Mouse (Mus musculus) heart, embryonic 12.5 days (tissue): ENCODE measurements around the gene Wdr90. TPM values are rescaled to one million over a fixed set of nuclear protein-coding genes. Genes with fewer than 3 reads are reported as not detected.
"Not testable (repeated sequence)": the region's sequence is repeated elsewhere in the genome, so short reads cannot be mapped to it uniquely, and the experiment has no call there.

Source experiments
- ATAC-seq: fragments of 200-750 bp; cut with Nextera tagmentation; 2 replicates; pipeline ENCODE4 v1.8.0; 2017; ENCODE audit warnings: moderate TSS enrichment, moderate library complexity; ENCODE audit not compliant: insufficient number of reproducible peaks, low FRiP score
- H3K27ac ChIP-seq: fragments of 300-500 bp; sonication (generic); 2 replicates; pipeline ENCODE4 v1.5.1; 2016; ENCODE audit warnings: mild to moderate bottlenecking, moderate library complexity; ENCODE audit not compliant: poor library complexity, severe bottlenecking
- H3K27me3 ChIP-seq: fragments of 300-500 bp; sonication (generic); replicated peaks from 2 replicates; pipeline ENCODE4 v1.6.1; 2016; ENCODE audit warnings: mild to moderate bottlenecking, moderate library complexity
- H3K36me3 ChIP-seq: fragments of 300-500 bp; sonication (generic); 2 replicates; pipeline ENCODE4 v1.6.1; 2016; ENCODE audit warnings: mild to moderate bottlenecking, moderate library complexity
- H3K4me1 ChIP-seq: fragments of 300-500 bp; sonication (generic); replicated peaks from 2 replicates; pipeline ENCODE4 v1.6.1; 2016; ENCODE audit warnings: mild to moderate bottlenecking
- H3K4me2 ChIP-seq: fragments of 300-500 bp; sonication (generic); 2 replicates; pipeline ENCODE4 v1.6.1; 2016; ENCODE audit warnings: mild to moderate bottlenecking, moderate library complexity
- H3K4me3 ChIP-seq: fragments of 300-500 bp; sonication (generic); 2 replicates; pipeline ENCODE4 v1.5.1; 2016; ENCODE audit warnings: mild to moderate bottlenecking
- H3K9ac ChIP-seq: fragments of 300-500 bp; sonication (generic); 2 replicates; pipeline ENCODE4 v1.6.1; 2016; ENCODE audit warnings: mild to moderate bottlenecking, moderate library complexity
- H3K9me3 ChIP-seq: fragments of 300-500 bp; sonication (generic); replicated peaks from 2 replicates; pipeline ENCODE4 v1.6.1; 2016; ENCODE audit warnings: mild to moderate bottlenecking, moderate library complexity
- WGBS: fragments of 180-500 bp; shearing (Covaris S2); methylation state at CpG from one replicate; pipeline ENCODE4 v1.1.7; 2016; 5-methylcytosine and 5-hydroxymethylcytosine counted together
- polyA plus RNA-seq: library from polyadenylated mRNA; unstranded; fragments of >200 nt; fragmentation: Nextera tagmentation; extraction: Ambion mirVana; gene quantifications from 2 replicates; pipeline ENCODE4 v1.2.1, GENCODE M21; 2016

Gene Wdr90
- polyA plus RNA-seq, 1 experiment from 2014 or later = 18.4 TPM

GRCm38 (mm10) chr17:25877025-25877424, 15.7 kb upstream of the Wdr90 start:
- H3K27ac ChIP-seq = no peak overlapping the region
- no peak overlapping the region for H3K9ac ChIP-seq
- ATAC-seq = no peak
- no peaks in the 10 kb centered on the region for H3K9me3 ChIP-seq
- WGBS = 73% methylated on average over 3 of the region's 3 CpGs
- no peaks in the 10 kb centered on the region for H3K27me3 ChIP-seq
- H3K4me2 ChIP-seq = no peak overlapping the region
- peaks cover 44% of the 10 kb centered on the region for H3K4me1 ChIP-seq
- H3K36me3 ChIP-seq = peaks cover 23% of the 10 kb centered on the region
- H3K4me3 ChIP-seq = no peak overlapping the region

GRCm38 (mm10) chr17:25876347-25876915, 15.1 kb upstream of the Wdr90 start:
- H3K4me2 ChIP-seq = peak overlapping the region; percentile 94
- no peaks in the 10 kb centered on the region for H3K27me3 ChIP-seq
- no peak overlapping the region for H3K27ac ChIP-seq
- peak overlapping the region; percentile 83 for H3K9ac ChIP-seq
- 73% methylated on average over 10 of the region's 10 CpGs for WGBS
- H3K36me3 ChIP-seq = peaks cover 22% of the 10 kb centered on the region
- H3K4me1 ChIP-seq = peaks cover 39% of the 10 kb centered on the region
- no peak for ATAC-seq
- H3K9me3 ChIP-seq = no peaks in the 10 kb centered on the region
- H3K4me3 ChIP-seq = peak overlapping the region; percentile 88

GRCm38 (mm10) chr17:25875171-25876136, 14.2 kb upstream of the Wdr90 start:
- Histone ChIP-seq H3K27ac (peak overlapping the region; percentile 87), H3K36me3 (peaks cover 22% of the 10 kb centered on the region), H3K9ac (peak overlapping the region; percentile 83), H3K27me3 (no peaks in the 10 kb centered on the region), H3K9me3 (no peaks in the 10 kb centered on the region), H3K4me2 (peak overlapping the region; percentile 94), H3K4me1 (peaks cover 30% of the 10 kb centered on the region), H3K4me3 (peak overlapping the region; percentile 88)
- peak; percentile 88 for ATAC-seq
- 1% methylated on average over 59 of the region's 59 CpGs for WGBS

- Histone ChIP-seq H3K4me2 (peak within 1 kb of the TSS; percentile 94), H3K36me3 (peaks cover 21% of the 10 kb centered on the region), H3K27ac (peak within 1 kb of the TSS; percentile 87), H3K4me3 (peak within 1 kb of the TSS; percentile 88), H3K27me3 (no peaks in the 10 kb centered on the region), H3K4me1 (peaks cover 25% of the 10 kb centered on the region), H3K9ac (peak within 1 kb of the TSS; percentile 83), H3K9me3 (no peaks in the 10 kb centered on the region)
- WGBS = under 1% methylated on average over 25 of the region's 25 CpGs
- peak; percentile 78 for ATAC-seq
Measured at GRCm38 (mm10) chr17:25874721-25875170, 13.4 kb upstream of the Wdr90 start, which contains the start of gene Mettl26. TSS of gene Mettl26 (plus strand) at chr17:25875074.

- H3K9me3 ChIP-seq = no peaks in the 10 kb centered on the region
- H3K27ac ChIP-seq = peak overlapping the region; percentile 87
- peaks cover 17% of the 10 kb centered on the region for H3K36me3 ChIP-seq
- peaks cover 25% of the 10 kb centered on the region for H3K4me1 ChIP-seq
- no peaks in the 10 kb centered on the region for H3K27me3 ChIP-seq
- 9% methylated on average over 14 of the region's 14 CpGs for WGBS
- H3K4me3 ChIP-seq = peak overlapping the region; percentile 88
- peak overlapping the region; percentile 83 for H3K9ac ChIP-seq
- peak overlapping the region; percentile 94 for H3K4me2 ChIP-seq
- no peak for ATAC-seq
Measured at GRCm38 (mm10) chr17:25874148-25874720, 12.9 kb upstream of the Wdr90 start.

GRCm38 (mm10) chr17:25873405-25874147, 12.3 kb upstream of the Wdr90 start:
- Histone ChIP-seq H3K4me2 (peak overlapping the region; percentile 94), H3K36me3 (peaks cover 11% of the 10 kb centered on the region), H3K27me3 (no peaks in the 10 kb centered on the region), H3K27ac (peak overlapping the region; percentile 87; the same call in 1 of the 2 replicates), H3K4me3 (peak overlapping the region; percentile 88), H3K9me3 (no peaks in the 10 kb centered on the region), H3K4me1 (peaks cover 31% of the 10 kb centered on the region), H3K9ac (peak overlapping the region; percentile 83; the same call in 1 of the 2 replicates)
- no peak for ATAC-seq
- 75% methylated on average over 11 of the region's 11 CpGs for WGBS

- H3K4me1 ChIP-seq = peaks cover 33% of the 10 kb centered on the region
- no peak overlapping the region for H3K4me3 ChIP-seq
- H3K4me2 ChIP-seq = no peak overlapping the region
- no peaks in the 10 kb centered on the region for H3K27me3 ChIP-seq
- H3K9ac ChIP-seq = no peak overlapping the region
- H3K36me3 ChIP-seq = peaks cover 2% of the 10 kb centered on the region
- WGBS = 80% methylated on average over 3 of the region's 3 CpGs
- no peaks in the 10 kb centered on the region for H3K9me3 ChIP-seq
- no peak for ATAC-seq
- H3K27ac ChIP-seq = no peak overlapping the region
Measured at GRCm38 (mm10) chr17:25872676-25873075, 11.4 kb upstream of the Wdr90 start.

GRCm38 (mm10) chr17:25871566-25871965, 10.3 kb upstream of the Wdr90 start:
- H3K4me1 ChIP-seq = peaks cover 35% of the 10 kb centered on the region
- H3K9ac ChIP-seq, H3K9me3 ChIP-seq, H3K27ac ChIP-seq, H3K36me3 ChIP-seq, H3K4me3 ChIP-seq, H3K27me3 ChIP-seq, ATAC-seq, H3K4me2 ChIP-seq: not testable (repeated sequence)

GRCm38 (mm10) chr17:25869954-25870353, 8.7 kb upstream of the Wdr90 start:
- no peak overlapping the region for H3K4me3 ChIP-seq
- no peak overlapping the region for H3K9ac ChIP-seq
- H3K9me3 ChIP-seq = no peaks in the 10 kb centered on the region
- H3K27me3 ChIP-seq = no peaks in the 10 kb centered on the region
- 82% methylated on average over 2 of the region's 2 CpGs for WGBS
- H3K4me1 ChIP-seq = peaks cover 39% of the 10 kb centered on the region
- peaks cover 15% of the 10 kb centered on the region for H3K36me3 ChIP-seq
- no peak overlapping the region for H3K4me2 ChIP-seq
- no peak overlapping the region for H3K27ac ChIP-seq
- no peak for ATAC-seq

GRCm38 (mm10) chr17:25869498-25869897, 8.2 kb upstream of the Wdr90 start:
- no peak for ATAC-seq
- 90% methylated on average over 8 of the region's 8 CpGs for WGBS

More at GRCm38 (mm10) chr17:25869498-25869897, 8.2 kb upstream of the Wdr90 start:
- H3K4me2 ChIP-seq = no peak overlapping the region
- no peak overlapping the region for H3K27ac ChIP-seq
- H3K9ac ChIP-seq = no peak overlapping the region
- H3K27me3 ChIP-seq = no peaks in the 10 kb centered on the region
- H3K36me3 ChIP-seq = peaks cover 19% of the 10 kb centered on the region
- no peaks in the 10 kb centered on the region for H3K9me3 ChIP-seq
- H3K4me1 ChIP-seq = peaks cover 39% of the 10 kb centered on the region
- no peak overlapping the region for H3K4me3 ChIP-seq
